Mouse (Mus musculus): Measurements from ENCODE around the gene Haghl. TPM values are rescaled to one million over a fixed set of nuclear protein-coding genes. Genes with fewer than 3 reads are reported as not detected.

Gene Haghl
- polyA plus RNA-seq, 1 experiment from 2014 or later, result 58.7 TPM

- ATAC-seq (replicated peaks; ENCODE audit: insufficient number of reproducible peaks, low FRiP score, low TSS enrichment, low read depth), result no peak
- no peak overlapping the region for H3K4me2 ChIP-seq (ENCODE audit: low read depth, low read length)
- 79% methylated on average over 9 of the region's 9 CpGs for WGBS
These were observed 28.9 kb downstream of the Haghl start for GRCm38 (mm10) chr17:25756378-25757242.

GRCm38 (mm10) chr17:25755627-25756377, 29.7 kb downstream of the Haghl start:
- H3K4me2 ChIP-seq (ENCODE audit: low read depth, low read length), result no peak overlapping the region
- no peaks in the 10 kb centered on the region for H3K36me3 ChIP-seq (replicated peaks; ENCODE audit: control insufficient read depth, insufficient read depth, low read depth, low read length)
- H3K9ac ChIP-seq (replicated peaks; ENCODE audit: low read length), result no peak overlapping the region
- H3K27me3 ChIP-seq (ENCODE audit: control insufficient read depth, insufficient read depth, low read length), result no peaks in the 10 kb centered on the region
- no peak overlapping the region for H3K27ac ChIP-seq (replicated peaks; ENCODE audit: low read depth, low read length)
- H3K4me1 ChIP-seq (ENCODE audit: control insufficient read depth, insufficient read depth, low read length), result no peaks in the 10 kb centered on the region
- no peak overlapping the region for H3K4me3 ChIP-seq (ENCODE audit: low read depth, low read length)
- ATAC-seq (replicated peaks; ENCODE audit: insufficient number of reproducible peaks, low FRiP score, low TSS enrichment, low read depth), result no peak
- no peaks in the 10 kb centered on the region for H3K9me3 ChIP-seq (replicated peaks; ENCODE audit: control insufficient read depth, low read length)
- DNase-seq (ENCODE audit: low spot score), result peak; percentile 43
- WGBS, result 25% methylated on average over 4 of the region's 4 CpGs

More at GRCm38 (mm10) chr17:25756378-25757242, 28.9 kb downstream of the Haghl start:
- Histone ChIP-seq H3K4me3 (ENCODE audit: low read depth, low read length) (no peak overlapping the region), H3K9me3 (replicated peaks; ENCODE audit: control insufficient read depth, low read length) (no peaks in the 10 kb centered on the region), H3K36me3 (replicated peaks; ENCODE audit: control insufficient read depth, insufficient read depth, low read depth, low read length) (no peaks in the 10 kb centered on the region), H3K27ac (replicated peaks; ENCODE audit: low read depth, low read length) (no peak overlapping the region), H3K9ac (replicated peaks; ENCODE audit: low read length) (no peak overlapping the region), H3K4me1 (ENCODE audit: control insufficient read depth, insufficient read depth, low read length) (no peaks in the 10 kb centered on the region), H3K27me3 (ENCODE audit: control insufficient read depth, insufficient read depth, low read length) (no peaks in the 10 kb centered on the region)
- no peak for DNase-seq (ENCODE audit: low spot score)

- no peaks in the 10 kb centered on the region for H3K9me3 ChIP-seq (replicated peaks; ENCODE audit: control insufficient read depth, low read length)
- no peaks in the 10 kb centered on the region for H3K36me3 ChIP-seq (replicated peaks; ENCODE audit: control insufficient read depth, insufficient read depth, low read depth, low read length)
- no peak overlapping the region for H3K4me2 ChIP-seq (ENCODE audit: low read depth, low read length)
- no peak overlapping the region for H3K4me3 ChIP-seq (ENCODE audit: low read depth, low read length)
- 82% methylated on average over 4 of the region's 4 CpGs for WGBS
- H3K27me3 ChIP-seq (ENCODE audit: control insufficient read depth, insufficient read depth, low read length), result no peaks in the 10 kb centered on the region
- no peak for DNase-seq (ENCODE audit: low spot score)
- no peak for ATAC-seq (replicated peaks; ENCODE audit: insufficient number of reproducible peaks, low FRiP score, low TSS enrichment, low read depth)
- H3K4me1 ChIP-seq (ENCODE audit: control insufficient read depth, insufficient read depth, low read length), result no peaks in the 10 kb centered on the region
- H3K27ac ChIP-seq (replicated peaks; ENCODE audit: low read depth, low read length), result no peak overlapping the region
- no peak overlapping the region for H3K9ac ChIP-seq (replicated peaks; ENCODE audit: low read length)
These were observed 30.4 kb downstream of the Haghl start for GRCm38 (mm10) chr17:25755086-25755485.

- 80% methylated on average over 9 of the region's 9 CpGs for WGBS
- no peak for DNase-seq (ENCODE audit: low spot score)
- no peak within 1 kb of the TSS for H3K4me3 ChIP-seq (ENCODE audit: low read depth, low read length)
- ATAC-seq (replicated peaks; ENCODE audit: insufficient number of reproducible peaks, low FRiP score, low TSS enrichment, low read depth), result no peak
- H3K4me1 ChIP-seq (ENCODE audit: control insufficient read depth, insufficient read depth, low read length), result no peaks in the 10 kb centered on the region
- H3K27me3 ChIP-seq (ENCODE audit: control insufficient read depth, insufficient read depth, low read length), result no peaks in the 10 kb centered on the region
- H3K4me2 ChIP-seq (ENCODE audit: low read depth, low read length), result no peak within 1 kb of the TSS
- H3K9me3 ChIP-seq (replicated peaks; ENCODE audit: control insufficient read depth, low read length), result no peaks in the 10 kb centered on the region
- H3K36me3 ChIP-seq (replicated peaks; ENCODE audit: control insufficient read depth, insufficient read depth, low read depth, low read length), result no peaks in the 10 kb centered on the region
- H3K9ac ChIP-seq (replicated peaks; ENCODE audit: low read length), result no peak within 1 kb of the TSS
- no peak within 1 kb of the TSS for H3K27ac ChIP-seq (replicated peaks; ENCODE audit: low read depth, low read length)
These were observed 31.2 kb downstream of the Haghl start, which contains the start of gene Msln for GRCm38 (mm10) chr17:25754241-25754640. TSS of gene Msln (minus strand) at chr17:25754378.

- Histone ChIP-seq H3K4me3 (ENCODE audit: low read depth, low read length) (no peak overlapping the region), H3K27ac (replicated peaks; ENCODE audit: low read depth, low read length) (no peak overlapping the region), H3K4me1 (ENCODE audit: control insufficient read depth, insufficient read depth, low read length) (no peaks in the 10 kb centered on the region), H3K27me3 (ENCODE audit: control insufficient read depth, insufficient read depth, low read length) (no peaks in the 10 kb centered on the region), H3K9me3 (replicated peaks; ENCODE audit: control insufficient read depth, low read length) (no peaks in the 10 kb centered on the region), H3K9ac (replicated peaks; ENCODE audit: low read length) (no peak overlapping the region), H3K4me2 (ENCODE audit: low read depth, low read length) (no peak overlapping the region), H3K36me3 (replicated peaks; ENCODE audit: control insufficient read depth, insufficient read depth, low read depth, low read length) (no peaks in the 10 kb centered on the region)
- no peak for DNase-seq (ENCODE audit: low spot score)
- ATAC-seq (replicated peaks; ENCODE audit: insufficient number of reproducible peaks, low FRiP score, low TSS enrichment, low read depth), result no peak
- WGBS, result 71% methylated on average over 5 of the region's 5 CpGs
These were observed 34.0 kb downstream of the Haghl start for GRCm38 (mm10) chr17:25751446-25751845.

GRCm38 (mm10) chr17:25749314-25749713, 36.2 kb downstream of the Haghl start:
- H3K27ac ChIP-seq (replicated peaks; ENCODE audit: low read depth, low read length), result no peak overlapping the region
- no peak overlapping the region for H3K9ac ChIP-seq (replicated peaks; ENCODE audit: low read length)
- no peak overlapping the region for H3K4me3 ChIP-seq (ENCODE audit: low read depth, low read length)
- H3K36me3 ChIP-seq (replicated peaks; ENCODE audit: control insufficient read depth, insufficient read depth, low read depth, low read length), result no peaks in the 10 kb centered on the region
- H3K27me3 ChIP-seq (ENCODE audit: control insufficient read depth, insufficient read depth, low read length), result no peaks in the 10 kb centered on the region
- H3K9me3 ChIP-seq (replicated peaks; ENCODE audit: control insufficient read depth, low read length), result no peaks in the 10 kb centered on the region
- DNase-seq (ENCODE audit: low spot score), result no peak
- H3K4me2 ChIP-seq (ENCODE audit: low read depth, low read length), result no peak overlapping the region
- no peaks in the 10 kb centered on the region for H3K4me1 ChIP-seq (ENCODE audit: control insufficient read depth, insufficient read depth, low read length)
- no peak for ATAC-seq (replicated peaks; ENCODE audit: insufficient number of reproducible peaks, low FRiP score, low TSS enrichment, low read depth)
- 86% methylated on average over 6 of the region's 6 CpGs for WGBS

- H3K4me1 ChIP-seq (ENCODE audit: control insufficient read depth, insufficient read depth, low read length), result no peaks in the 10 kb centered on the region
- H3K4me2 ChIP-seq (ENCODE audit: low read depth, low read length), result no peak overlapping the region
- 97% methylated on average over 4 of the region's 4 CpGs for WGBS
- ATAC-seq (replicated peaks; ENCODE audit: insufficient number of reproducible peaks, low FRiP score, low TSS enrichment, low read depth) (no peak), DNase-seq (ENCODE audit: low spot score) (no peak)
- H3K36me3 ChIP-seq (replicated peaks; ENCODE audit: control insufficient read depth, insufficient read depth, low read depth, low read length), result no peaks in the 10 kb centered on the region
- H3K9ac ChIP-seq (replicated peaks; ENCODE audit: low read length), result no peak overlapping the region
- no peaks in the 10 kb centered on the region for H3K9me3 ChIP-seq (replicated peaks; ENCODE audit: control insufficient read depth, low read length)
- H3K27me3 ChIP-seq (ENCODE audit: control insufficient read depth, insufficient read depth, low read length), result no peaks in the 10 kb centered on the region
- H3K4me3 ChIP-seq (ENCODE audit: low read depth, low read length), result no peak overlapping the region
- no peak overlapping the region for H3K27ac ChIP-seq (replicated peaks; ENCODE audit: low read depth, low read length)
These were observed 37.2 kb downstream of the Haghl start for GRCm38 (mm10) chr17:25748238-25748637.

GRCm38 (mm10) chr17:25744311-25744710, 41.2 kb downstream of the Haghl start:
- ATAC-seq (replicated peaks; ENCODE audit: insufficient number of reproducible peaks, low FRiP score, low TSS enrichment, low read depth), result no peak
- DNase-seq (ENCODE audit: low spot score), result no peak
- Histone ChIP-seq H3K4me2 (ENCODE audit: low read depth, low read length) (no peak overlapping the region), H3K27ac (replicated peaks; ENCODE audit: low read depth, low read length) (no peak overlapping the region), H3K9me3 (replicated peaks; ENCODE audit: control insufficient read depth, low read length) (no peaks in the 10 kb centered on the region), H3K36me3 (replicated peaks; ENCODE audit: control insufficient read depth, insufficient read depth, low read depth, low read length) (no peaks in the 10 kb centered on the region), H3K4me3 (ENCODE audit: low read depth, low read length) (no peak overlapping the region), H3K27me3 (ENCODE audit: control insufficient read depth, insufficient read depth, low read length) (no peaks in the 10 kb centered on the region), H3K4me1 (ENCODE audit: control insufficient read depth, insufficient read depth, low read length) (no peaks in the 10 kb centered on the region), H3K9ac (replicated peaks; ENCODE audit: low read length) (no peak overlapping the region)
- WGBS, result 78% methylated on average over 10 of the region's 10 CpGs
